ENCODE assay signal across 25 mouse cellular contexts in genomic region chr9:106879471-106879870, GRCm38 (mm10). TPM values are rescaled to one million over a fixed set of nuclear protein-coding genes. Genes with fewer than 3 reads are reported as not detected.
DNase-seq lines count a peak whose midpoint lies in the region; ATAC-seq and TF ChIP-seq lines count a peak whose summit lies in the region.
"Had no signal": no experiment of that assay in that cellular context is flagged by ENCODE, and none has a peak within 500 bp of the region (broad histone marks: within the 10 kb centered on the region; RNA-seq: fewer than 3 reads in every experiment).

No protein-coding gene starts in this region.

- WGBS in forebrain, postnatal 0 days: 50% methylated on average over 4 of the region's 4 CpGs
- 54% methylated on average over 4 of the region's 4 CpGs for WGBS in forebrain, embryonic 13.5 days
- WGBS in heart, embryonic 13.5 days: 64% methylated on average over 4 of the region's 4 CpGs
- 70% methylated on average over 4 of the region's 4 CpGs for WGBS in liver, embryonic 13.5 days (ENCODE audit: insufficient replicate concordance)
- WGBS in neural tube, embryonic 15.5 days: 66% methylated on average over 4 of the region's 4 CpGs

- H3K27ac ChIP-seq in forebrain, postnatal 0 days (ENCODE audit: low read depth, low read length): 0 out of 2 replicates have a peak overlapping the region, but pooled peaks have one; percentile 4
- no peak overlapping the region for H3K27ac ChIP-seq in forebrain, embryonic 13.5 days
- H3K27ac ChIP-seq in heart, embryonic 13.5 days (replicated peaks): peak overlapping the region; percentile 24; the same call in 1 of the 2 replicates
- peak overlapping the region; percentile 20 for H3K27ac ChIP-seq in liver, embryonic 13.5 days
- 0 out of 2 replicates have a peak overlapping the region, but pooled peaks have one; percentile 37 for H3K27ac ChIP-seq in neural tube, embryonic 15.5 days (replicated peaks)
- H3K27ac ChIP-seq: embryonic facial prominence, embryonic 12.5 days; intestine, embryonic 15.5 days; kidney, postnatal 0 days; liver, embryonic 14.5 days; macrophage had no signal

- no peak for ATAC-seq in forebrain, postnatal 0 days
- no peak for ATAC-seq in forebrain, embryonic 13.5 days
- no peak for ATAC-seq in heart, embryonic 13.5 days (ENCODE audit: extremely low read depth, insufficient number of reproducible peaks, low FRiP score, low TSS enrichment)
- ATAC-seq in liver, embryonic 13.5 days (ENCODE audit: low read depth): no peak
- no peak for ATAC-seq in neural tube, embryonic 15.5 days (ENCODE audit: low FRiP score)
- ATAC-seq: hindbrain, embryonic 16.5 days; intestine, embryonic 15.5 days; Patski had no signal

- H3K27me3 ChIP-seq in forebrain, postnatal 0 days (ENCODE audit: insufficient read depth, low read length): no peaks in the 10 kb centered on the region
- no peaks in the 10 kb centered on the region for H3K27me3 ChIP-seq in forebrain, embryonic 13.5 days
- no peaks in the 10 kb centered on the region for H3K27me3 ChIP-seq in heart, embryonic 13.5 days (replicated peaks)
- no peaks in the 10 kb centered on the region for H3K27me3 ChIP-seq in liver, embryonic 13.5 days
- H3K27me3 ChIP-seq in neural tube, embryonic 15.5 days (replicated peaks): no peaks in the 10 kb centered on the region
- H3K27me3 ChIP-seq: embryonic facial prominence, embryonic 12.5 days; intestine, embryonic 15.5 days; Patski had no signal

- TF ChIP-seq CTCF in forebrain, postnatal 0 days (IDR thresholded peaks at IDR 0.05; ENCODE audit: low read depth): no peak

- peaks cover 16% of the 10 kb centered on the region for H3K4me1 ChIP-seq in forebrain, postnatal 0 days (ENCODE audit: insufficient read depth)
- peaks cover 36% of the 10 kb centered on the region for H3K4me1 ChIP-seq in forebrain, embryonic 13.5 days
- peaks cover 32% of the 10 kb centered on the region for H3K4me1 ChIP-seq in heart, embryonic 13.5 days
- peaks cover 26% of the 10 kb centered on the region for H3K4me1 ChIP-seq in liver, embryonic 13.5 days (replicated peaks)
- peaks cover 34% of the 10 kb centered on the region for H3K4me1 ChIP-seq in neural tube, embryonic 15.5 days

- H3K36me3 ChIP-seq in forebrain, postnatal 0 days (ENCODE audit: insufficient read depth): peaks cover 71% of the 10 kb centered on the region
- peaks cover 91% of the 10 kb centered on the region for H3K36me3 ChIP-seq in forebrain, embryonic 13.5 days (ENCODE audit: poor library complexity, severe bottlenecking)
- H3K36me3 ChIP-seq in heart, embryonic 13.5 days: peaks cover 95% of the 10 kb centered on the region
- peaks cover 92% of the 10 kb centered on the region for H3K36me3 ChIP-seq in liver, embryonic 13.5 days
- peaks cover 66% of the 10 kb centered on the region for H3K36me3 ChIP-seq in neural tube, embryonic 15.5 days

- no peak overlapping the region for H3K4me3 ChIP-seq in forebrain, postnatal 0 days (ENCODE audit: low read depth, low read length)
- no peak overlapping the region for H3K4me3 ChIP-seq in forebrain, embryonic 13.5 days
- H3K4me3 ChIP-seq in heart, embryonic 13.5 days: no peak overlapping the region
- H3K4me3 ChIP-seq in liver, embryonic 13.5 days (replicated peaks): no peak overlapping the region
- no peak overlapping the region for H3K4me3 ChIP-seq in neural tube, embryonic 15.5 days (replicated peaks)
- H3K4me3 ChIP-seq: embryonic facial prominence, embryonic 12.5 days; intestine, embryonic 15.5 days had no signal

- 0 out of 2 replicates have a peak overlapping the region, but pooled peaks have one; percentile 14 for H3K9ac ChIP-seq in forebrain, postnatal 0 days
- no peak overlapping the region for H3K9ac ChIP-seq in forebrain, embryonic 13.5 days
- no peak overlapping the region for H3K9ac ChIP-seq in heart, embryonic 13.5 days
- H3K9ac ChIP-seq in liver, embryonic 13.5 days: no peak overlapping the region
- no peak overlapping the region for H3K9ac ChIP-seq in neural tube, embryonic 15.5 days (replicated peaks)
- H3K9ac ChIP-seq: embryonic facial prominence, embryonic 12.5 days; intestine, embryonic 15.5 days; liver, embryonic 14.5 days had no signal

- H3K9me3 ChIP-seq in forebrain, postnatal 0 days (ENCODE audit: low read length): no peaks in the 10 kb centered on the region
- no peaks in the 10 kb centered on the region for H3K9me3 ChIP-seq in forebrain, embryonic 13.5 days (replicated peaks)
- H3K9me3 ChIP-seq in heart, embryonic 13.5 days: no peaks in the 10 kb centered on the region
- H3K9me3 ChIP-seq in liver, embryonic 13.5 days (replicated peaks): no peaks in the 10 kb centered on the region
- no peaks in the 10 kb centered on the region for H3K9me3 ChIP-seq in neural tube, embryonic 15.5 days (replicated peaks)
- H3K9me3 ChIP-seq: embryonic facial prominence, embryonic 12.5 days; intestine, embryonic 15.5 days had no signal

- H3K4me2 ChIP-seq in forebrain, postnatal 0 days (ENCODE audit: low read depth): no peak overlapping the region
- H3K4me2 ChIP-seq in forebrain, embryonic 13.5 days: no peak overlapping the region
- H3K4me2 ChIP-seq in heart, embryonic 13.5 days: no peak overlapping the region
- H3K4me2 ChIP-seq in liver, embryonic 13.5 days: no peak overlapping the region
- H3K4me2 ChIP-seq in neural tube, embryonic 15.5 days: no peak overlapping the region
- H3K4me2 ChIP-seq: embryonic facial prominence, embryonic 12.5 days; intestine, embryonic 15.5 days had no signal

- DNase-seq in forebrain, postnatal 0 days: no peak
- DNase-seq in heart, adult 18-20 months: no peak
- DNase-seq in liver, embryonic 13.5 days: no peak
- no peak for DNase-seq in liver
- DNase-seq: adrenal gland, postnatal 14 days; cerebellum, adult 11 months; cerebellum, adult 9-10 months; cerebellum, postnatal 36 days; gastrocnemius, postnatal 36 days; kidney, adult 8-10 months; kidney, postnatal 4 days; left cerebral cortex, postnatal 4 days; lung, adult 2 months; lung, postnatal 10 days; midbrain, embryonic 14.5 days had no signal

RNA-seq across cellular contexts. Expression of gene Rbm15b, which starts 7.8 kb away (rescaled TPM):
- total RNA-seq in forebrain, postnatal 0 days (2014; rRNA removed): 82.4 and 83.5 TPM in 2 replicates
- polyA plus RNA-seq in forebrain, postnatal 0 days (2015; fragmentation: Nextera tagmentation; extraction: Ambion mirVana): 15.8 and 16.8 TPM in 2 replicates
- 14.0 and 14.2 TPM in 2 replicates for polyA plus RNA-seq in forebrain, embryonic 13.5 days (2015; fragmentation: Nextera tagmentation; extraction: Ambion mirVana)
- polyA plus RNA-seq in heart, embryonic 13.5 days (2015; fragmentation: Nextera tagmentation; extraction: Ambion mirVana): 4.7 and 5.5 TPM in 2 replicates
- total RNA-seq in heart, adult 18-20 months (2021): 10 to 100 TPM; 12.8 to 13.4 TPM
- 2.7 and 2.8 TPM in 2 replicates for polyA plus RNA-seq in liver, embryonic 13.5 days (2015; fragmentation: Nextera tagmentation; extraction: Ambion mirVana)
- polyA plus RNA-seq in neural tube, embryonic 15.5 days (2015; fragmentation: Nextera tagmentation; extraction: Ambion mirVana): 10.9 and 13.5 TPM in 2 replicates

RNA-seq across cellular contexts. Expression of gene Manf, which starts 12.3 kb away (rescaled TPM):
- 49.5 and 61.9 TPM in 2 replicates for total RNA-seq in forebrain, postnatal 0 days (2014; rRNA removed)
- 135 and 151 TPM in 2 replicates for polyA plus RNA-seq in forebrain, postnatal 0 days (2015; fragmentation: Nextera tagmentation; extraction: Ambion mirVana)
- 205 and 222 TPM in 2 replicates for polyA plus RNA-seq in forebrain, embryonic 13.5 days (2015; fragmentation: Nextera tagmentation; extraction: Ambion mirVana)
- 195 and 233 TPM in 2 replicates for polyA plus RNA-seq in heart, embryonic 13.5 days (2015; fragmentation: Nextera tagmentation; extraction: Ambion mirVana)
- 100 to 1,000 TPM; 100 to 151 TPM for total RNA-seq in heart, adult 18-20 months (2021)
- polyA plus RNA-seq in liver, embryonic 13.5 days (2015; fragmentation: Nextera tagmentation; extraction: Ambion mirVana): 197 and 237 TPM in 2 replicates
- 192 and 201 TPM in 2 replicates for polyA plus RNA-seq in neural tube, embryonic 15.5 days (2015; fragmentation: Nextera tagmentation; extraction: Ambion mirVana)

RNA-seq across cellular contexts. Expression of gene Dcaf1, which starts 57.8 kb away (rescaled TPM):
- total RNA-seq in forebrain, postnatal 0 days (2014; rRNA removed): 25.0 and 33.7 TPM in 2 replicates
- polyA plus RNA-seq in forebrain, postnatal 0 days (2015; fragmentation: Nextera tagmentation; extraction: Ambion mirVana): 4.7 and 8.0 TPM in 2 replicates
- 20.7 and 26.4 TPM in 2 replicates for polyA plus RNA-seq in forebrain, embryonic 13.5 days (2015; fragmentation: Nextera tagmentation; extraction: Ambion mirVana)
- 12.8 and 15.6 TPM in 2 replicates for polyA plus RNA-seq in heart, embryonic 13.5 days (2015; fragmentation: Nextera tagmentation; extraction: Ambion mirVana)
- 10 to 100 TPM; 26.5 to 35.4 TPM for total RNA-seq in heart, adult 18-20 months (2021)
- polyA plus RNA-seq in liver, embryonic 13.5 days (2015; fragmentation: Nextera tagmentation; extraction: Ambion mirVana): 12.0 and 16.6 TPM in 2 replicates
- 15.9 and 17.3 TPM in 2 replicates for polyA plus RNA-seq in neural tube, embryonic 15.5 days (2015; fragmentation: Nextera tagmentation; extraction: Ambion mirVana)
